Mouse (Mus musculus) right cerebral cortex, adult 18-20 months (tissue): ENCODE data around the gene Pawr.
"Not testable (repeated sequence)": the region's sequence is repeated elsewhere in the genome, so short reads cannot be mapped to it uniquely, and the experiment has no call there.

Experiments used
- DNase-seq: peaks from one replicate; pipeline ENCODE4 v3.0.0; 2022; ENCODE audit warnings: mixed read lengths

Gene Pawr

DNA sequence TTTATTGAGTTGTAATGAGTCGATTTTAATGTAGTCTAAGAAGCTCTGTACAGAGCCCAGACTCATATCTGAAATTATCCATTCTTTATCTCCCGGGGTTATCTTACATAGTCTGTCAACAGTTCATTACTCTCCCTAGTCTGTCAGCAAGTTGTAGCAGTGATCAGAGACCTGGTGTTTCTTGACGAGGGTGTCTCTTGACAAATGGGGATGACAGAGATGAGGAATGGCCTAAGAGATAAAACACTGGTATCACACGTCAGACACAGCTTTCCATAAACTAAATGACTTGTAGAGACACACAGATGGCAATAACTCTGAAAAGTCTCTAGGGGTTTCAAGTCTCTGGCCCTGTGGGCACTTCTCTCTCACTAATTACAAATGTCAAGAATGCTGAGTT lies 62.4 kb downstream of the Pawr start:
- DNase-seq, result no peak

DNA sequence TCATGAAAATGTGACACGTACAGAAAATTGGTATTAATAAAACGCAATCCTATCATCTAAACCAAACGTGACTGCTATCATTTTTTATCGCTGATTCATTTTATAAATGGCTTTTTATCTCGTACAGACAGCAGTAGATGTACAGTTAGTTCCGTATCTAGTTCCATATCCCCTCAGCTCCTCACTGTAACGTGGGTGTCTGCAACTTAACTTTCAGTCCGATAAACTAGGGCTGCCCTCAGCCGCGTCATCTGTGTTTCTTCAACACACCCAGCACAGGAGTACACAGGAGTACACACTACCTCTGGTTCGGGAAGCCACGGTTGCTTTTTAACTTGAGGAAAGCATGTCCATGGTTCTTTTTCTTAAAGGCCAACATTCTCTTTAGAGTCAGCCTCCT lies 63.3 kb downstream of the Pawr start:
- no peak for DNase-seq

- peak; percentile 44 for DNase-seq
Observed at GRCm38 (mm10) chr10:108395647-108396046, 63.7 kb downstream of the Pawr start.

DNA sequence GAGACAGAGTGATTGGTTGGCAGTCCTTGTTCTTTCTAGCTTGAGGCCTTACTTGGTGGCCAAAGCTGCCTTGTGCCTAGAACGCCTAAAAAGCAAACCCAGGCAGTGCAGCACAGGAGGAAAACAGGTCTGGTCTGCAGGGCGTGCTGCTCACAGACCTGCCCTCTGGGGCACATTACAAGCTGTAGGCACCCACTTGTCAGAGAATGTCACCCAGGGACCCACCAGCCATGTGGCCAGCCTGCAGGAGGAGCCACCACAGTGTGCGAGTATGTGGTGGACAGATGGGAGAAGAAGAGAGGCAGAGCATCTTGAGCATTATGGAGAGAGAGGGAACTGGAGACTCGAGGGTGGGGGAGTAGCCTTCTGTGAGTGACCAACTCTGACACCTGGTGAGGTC lies 70.8 kb downstream of the Pawr start:
- DNase-seq, result no peak

DNA sequence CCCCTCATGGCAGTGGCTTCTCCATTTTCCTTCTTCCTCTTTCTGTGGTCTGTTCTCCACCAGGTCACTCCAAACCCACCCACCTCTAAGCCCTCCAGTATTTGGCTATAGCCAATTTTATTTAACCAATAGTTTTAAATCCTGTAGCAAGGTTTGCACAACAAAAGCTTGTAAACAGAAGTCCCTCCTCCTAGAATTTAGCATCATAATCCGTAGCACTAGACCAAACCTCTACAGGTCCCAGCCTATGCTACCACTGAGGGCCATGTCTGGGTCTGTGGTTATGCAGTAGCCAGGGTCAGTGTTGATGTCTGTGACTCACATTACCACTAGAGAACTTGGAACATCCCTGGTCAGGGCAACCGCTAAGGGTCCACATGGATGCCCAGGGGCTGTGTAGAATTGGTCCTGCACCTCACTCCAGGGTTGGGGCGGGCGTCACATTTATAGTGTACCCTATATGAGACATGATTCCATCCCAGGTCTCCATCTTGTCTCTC lies 71.5 kb downstream of the Pawr start:
- DNase-seq, result no peak

- no peak for DNase-seq
Observed at GRCm38 (mm10) chr10:108404087-108404486, 72.2 kb downstream of the Pawr start.

DNA sequence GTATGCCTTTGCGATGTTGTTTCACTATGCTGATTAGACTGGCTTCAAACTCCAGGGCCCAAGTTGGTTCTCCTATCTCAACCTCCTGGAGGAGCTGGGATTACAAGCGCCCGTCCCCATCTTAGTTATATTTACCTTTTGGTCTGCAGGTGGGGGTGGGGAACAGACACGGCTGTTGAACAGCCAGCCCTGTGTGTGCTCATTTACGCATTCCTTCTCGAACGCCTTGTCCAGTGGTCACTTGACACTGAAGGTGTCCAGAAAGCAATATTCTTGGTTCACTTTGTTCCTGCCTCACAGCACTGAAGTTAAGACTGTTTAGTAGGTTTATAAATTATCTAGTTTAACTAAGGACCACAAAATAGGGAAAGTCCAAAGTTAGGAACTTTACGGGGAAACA lies 73.2 kb downstream of the Pawr start:
- DNase-seq, result no peak

GRCm38 (mm10) chr10:108405931-108406330 lies 74.0 kb downstream of the Pawr start:
- DNase-seq, result no peak

DNA sequence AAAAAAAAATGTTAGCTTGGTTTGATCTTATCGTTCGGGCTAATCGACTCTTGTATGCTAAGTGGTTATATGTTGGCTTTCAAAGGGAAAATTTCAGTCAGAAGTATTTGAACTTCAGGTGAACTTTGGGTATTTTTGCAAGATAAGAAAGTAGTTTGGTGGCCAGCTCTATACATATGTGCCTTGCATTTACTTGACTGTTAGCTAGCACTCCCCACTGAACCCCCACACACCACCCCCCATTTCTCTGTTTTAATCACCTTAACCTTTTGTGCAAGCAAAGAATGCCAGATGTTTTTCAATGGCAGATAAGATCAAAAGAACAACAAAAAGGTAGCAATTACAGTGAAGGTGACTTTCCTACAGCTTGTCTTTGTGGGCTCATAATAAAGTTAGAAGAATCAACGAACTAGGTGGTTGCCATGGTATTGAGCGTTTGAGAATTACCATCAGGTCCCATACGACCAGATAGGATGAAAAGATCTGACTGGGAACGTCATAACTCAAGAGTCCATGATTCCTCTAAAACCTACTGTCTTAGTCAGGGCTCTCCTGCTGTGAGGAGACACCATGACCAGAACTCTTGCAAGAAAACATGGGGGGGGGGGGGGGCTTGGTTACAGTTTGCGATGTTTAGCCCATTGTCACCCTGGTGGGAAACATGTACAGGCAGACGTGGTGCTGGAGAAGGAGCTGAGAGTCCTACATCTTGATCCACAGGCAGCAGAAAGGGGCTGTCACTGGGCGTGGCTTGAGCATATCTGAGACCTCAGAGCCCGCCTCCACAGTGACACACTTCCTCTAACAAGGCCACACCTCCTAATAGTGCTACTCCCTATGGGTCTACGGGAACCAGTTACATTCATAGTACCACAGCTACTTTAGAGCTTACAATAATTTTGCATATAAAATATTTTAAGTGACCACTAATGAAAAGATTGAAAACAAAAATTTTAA lies 75.2 kb downstream of the Pawr start:
- DNase-seq, result no peak

DNA sequence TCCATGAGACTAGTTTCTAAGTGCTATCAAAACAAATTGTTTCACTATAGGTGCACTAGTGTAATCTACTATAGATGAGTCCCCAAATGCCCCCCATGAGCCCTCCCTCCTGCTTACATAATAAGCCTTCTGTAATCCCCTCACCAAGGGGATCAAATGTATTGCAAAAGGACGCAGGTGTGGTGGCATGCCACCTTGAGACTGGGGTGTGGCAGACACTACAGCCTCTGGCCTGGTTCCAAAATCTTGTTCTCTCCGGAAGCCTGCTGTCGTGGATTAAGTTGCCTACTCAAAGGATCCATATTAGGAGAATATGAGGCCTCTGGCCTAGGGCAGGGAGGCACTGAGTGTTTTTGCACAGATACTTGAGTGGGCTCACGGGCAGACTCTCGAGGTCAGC lies 76.1 kb downstream of the Pawr start:
- no peak for DNase-seq

- DNase-seq, result no peak
Observed at GRCm38 (mm10) chr10:108408437-108408836, 76.5 kb downstream of the Pawr start.

GRCm38 (mm10) chr10:108408986-108409385 lies 77.1 kb downstream of the Pawr start:
- DNase-seq, result no peak

DNA sequence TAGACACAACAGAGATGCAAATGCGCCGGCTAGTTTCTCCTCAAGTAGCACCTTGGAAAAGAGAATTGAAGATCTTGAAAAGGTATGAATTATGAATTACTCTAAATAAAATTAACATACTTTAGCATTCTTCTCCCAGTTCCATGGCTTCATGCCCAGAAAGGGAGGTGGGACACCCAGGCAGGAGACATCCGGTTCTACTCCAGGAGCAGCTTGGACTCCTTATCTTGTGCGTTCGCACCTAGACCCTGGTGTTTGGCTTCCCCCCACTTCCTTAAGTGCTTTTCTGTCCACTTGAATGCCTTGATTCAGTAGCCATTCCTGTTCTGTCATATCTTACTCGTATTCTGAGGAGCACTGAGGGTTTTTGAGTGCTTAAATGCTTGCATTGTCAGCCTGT lies 77.6 kb downstream of the Pawr start:
- DNase-seq, result no peak

- DNase-seq, result no peak
Observed at GRCm38 (mm10) chr10:108414936-108415635, 83.2 kb downstream of the Pawr start.

DNA sequence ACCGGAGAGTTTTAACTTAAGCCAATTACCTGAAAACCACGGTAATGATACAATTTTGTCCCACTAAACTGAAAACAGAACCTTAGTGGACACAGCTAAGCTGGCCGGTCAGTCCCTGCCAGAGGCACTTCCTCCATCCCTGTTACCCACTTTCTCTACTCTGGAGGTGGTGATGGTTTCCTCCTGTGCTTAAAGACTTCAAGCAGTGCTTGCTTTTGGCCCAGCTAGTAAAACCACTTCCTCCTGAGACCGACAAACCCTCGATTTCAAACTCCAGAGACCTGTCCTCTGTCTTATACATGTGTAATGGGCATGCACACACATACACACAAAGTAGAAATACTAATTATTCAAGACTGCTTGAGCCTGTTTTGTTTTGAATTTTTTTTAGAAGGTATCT lies 85.5 kb downstream of the Pawr start:
- DNase-seq, result no peak

DNA sequence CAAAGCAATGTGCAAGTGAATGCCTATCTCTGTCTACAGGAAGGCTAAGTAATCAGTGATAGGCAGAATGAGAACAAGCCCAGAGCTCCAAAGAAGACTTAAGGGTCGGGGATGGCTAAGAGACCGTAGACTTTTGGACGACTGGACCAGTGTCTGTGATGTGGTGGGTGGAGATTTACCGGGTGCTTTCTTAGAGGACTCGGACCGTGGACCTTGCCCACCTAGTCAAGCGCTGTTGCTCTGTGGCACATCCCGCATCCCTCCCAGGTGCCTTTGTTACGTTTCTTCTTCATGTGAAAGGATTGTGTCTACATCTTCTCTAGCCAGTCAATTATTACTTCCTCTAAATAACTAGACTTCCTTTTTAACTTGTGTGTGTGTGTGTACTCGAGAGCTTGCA lies 98.6 kb downstream of the Pawr start:
- DNase-seq, result no peak

- no peak for DNase-seq
Observed at GRCm38 (mm10) chr10:108432194-108432593, 100.3 kb downstream of the Pawr start.

GRCm38 (mm10) chr10:108433976-108434375 lies 102.1 kb downstream of the Pawr start:
- DNase-seq, result no peak

DNA sequence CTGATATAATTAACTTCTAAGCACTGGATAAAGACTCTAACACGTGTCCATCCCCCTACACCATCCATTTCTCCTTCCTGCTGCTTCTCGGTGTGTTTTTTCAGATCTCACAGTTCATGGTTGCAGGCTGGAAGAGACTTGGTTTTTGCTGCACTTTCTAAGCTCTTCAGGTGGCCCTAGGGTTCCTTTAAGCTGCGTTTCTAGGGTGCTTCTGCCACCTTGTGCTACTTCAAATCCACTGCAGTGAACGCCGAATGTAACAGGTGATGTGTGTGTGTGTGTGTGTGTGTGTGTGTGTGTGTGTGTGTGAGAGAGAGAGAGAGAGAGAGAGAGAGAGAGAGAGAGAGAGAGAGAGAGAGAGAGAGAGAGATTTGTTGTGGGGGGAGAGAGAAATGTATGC lies 103.7 kb downstream of the Pawr start:
- peak; percentile 51 for DNase-seq

DNA sequence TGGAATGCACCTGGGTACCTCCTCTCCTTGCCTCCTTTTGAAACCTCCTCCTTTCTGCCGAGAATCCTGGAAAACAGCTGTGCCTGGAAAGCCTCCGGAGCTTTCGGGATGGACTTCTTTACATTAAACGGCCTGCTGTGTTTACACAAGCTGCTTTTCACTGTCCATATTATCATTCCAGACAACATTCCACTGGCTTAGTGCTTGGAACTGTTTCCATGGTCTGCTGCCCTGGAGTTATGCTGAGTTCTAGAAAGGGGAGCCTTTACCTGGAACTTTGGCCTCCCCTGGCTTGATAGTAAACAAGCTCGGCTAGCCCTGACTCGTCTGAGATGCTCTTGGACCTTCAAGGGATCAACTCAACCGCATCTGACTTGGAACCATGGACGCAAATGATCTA lies 104.4 kb downstream of the Pawr start:
- DNase-seq, result no peak

- not testable (repeated sequence) for DNase-seq
Observed at GRCm38 (mm10) chr10:108440251-108440650, 108.3 kb downstream of the Pawr start.

DNA sequence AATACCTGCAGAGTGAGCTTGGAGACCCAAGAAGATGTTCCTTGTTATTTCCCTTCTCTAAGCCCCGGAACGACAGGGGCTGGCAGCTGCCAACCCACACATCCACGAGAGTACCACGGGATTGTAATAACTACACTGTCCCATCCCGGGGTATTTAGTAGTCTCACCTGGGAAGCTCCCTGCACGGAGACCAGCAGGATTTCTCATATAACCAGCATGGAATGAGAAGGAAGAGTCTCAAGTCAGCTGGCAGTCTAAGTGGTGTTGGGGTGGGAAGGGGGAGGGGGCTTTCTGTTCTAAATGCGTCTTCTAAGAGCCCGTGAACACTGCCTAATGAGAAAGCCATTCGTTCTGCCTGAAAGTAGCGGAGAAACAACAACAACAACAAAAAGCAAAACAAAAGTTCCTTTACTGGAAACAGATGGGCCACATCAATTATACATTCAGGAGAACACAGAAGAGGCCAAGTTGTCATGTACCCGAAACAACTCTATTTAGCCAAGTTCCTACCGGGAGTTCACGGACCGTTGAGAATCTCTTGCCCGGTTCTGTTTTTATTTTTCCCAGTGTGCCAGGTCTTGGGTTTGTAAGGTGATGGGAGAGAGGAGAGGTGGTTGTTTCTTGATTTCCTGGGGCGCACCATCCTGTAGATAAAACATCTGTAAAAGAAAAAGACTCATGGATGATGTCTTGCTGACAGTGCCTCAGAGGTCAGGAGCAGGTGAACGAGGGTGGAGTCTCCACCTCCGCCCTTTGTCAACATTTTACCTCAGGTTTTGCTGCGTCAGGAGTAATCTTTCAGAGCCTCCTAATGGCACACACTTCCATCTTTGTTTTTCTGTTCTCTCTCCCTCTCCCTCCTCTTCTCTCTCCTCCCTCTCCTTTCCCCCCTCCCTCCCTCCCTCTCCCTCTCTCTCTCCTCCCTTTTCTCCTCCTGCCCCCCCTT lies 112.3 kb downstream of the Pawr start:
- no peak for DNase-seq

DNA sequence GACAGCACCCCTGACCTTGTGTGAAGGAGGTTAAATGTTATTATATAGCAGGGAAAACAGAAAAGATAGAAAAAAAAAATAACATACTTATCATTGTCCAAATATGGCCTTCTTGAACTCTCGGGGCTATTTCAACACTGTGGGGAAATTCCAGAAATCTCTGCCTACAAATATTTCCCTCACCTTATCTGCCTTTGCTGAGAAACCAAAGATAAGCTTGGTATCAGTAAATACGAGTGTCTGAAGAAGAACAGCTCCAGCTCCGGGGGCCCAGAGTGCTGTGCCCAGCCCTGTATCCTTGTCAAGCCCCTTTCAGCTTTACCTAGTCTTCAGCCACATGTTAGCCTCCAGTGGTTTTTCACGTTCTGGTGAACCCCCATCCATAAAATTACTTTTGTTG lies 113.2 kb downstream of the Pawr start:
- no peak for DNase-seq
